Mouse (Mus musculus) cerebellum, adult 2 months (tissue): Measurements from ENCODE around the gene Cpne4. TPM values are rescaled to one million over a fixed set of nuclear protein-coding genes. Genes with fewer than 3 reads are reported as not detected.

ENCODE experiments used
- DNase-seq, 2 experiments: peaks; one replicate each; pipeline ENCODE4 v3.0.0; 2021
- H3K27ac ChIP-seq: fragments of 200-500 bp; 2 replicates; pipeline ENCODE4 v1.5.1; 2012; ENCODE audit warnings: low read length, control low read depth, inconsistent platforms; ENCODE audit not compliant: insufficient read depth
- H3K27me3 ChIP-seq: fragments of 200-500 bp; 2 replicates; pipeline ENCODE4 v1.6.1; 2012; ENCODE audit warnings: inconsistent platforms, mild to moderate bottlenecking, low read length, moderate library complexity; ENCODE audit not compliant: control insufficient read depth, insufficient read depth
- H3K4me1 ChIP-seq: fragments of 200-500 bp; 2 replicates; pipeline ENCODE4 v1.6.1; 2011; ENCODE audit warnings: low read length; ENCODE audit not compliant: control insufficient read depth, insufficient read depth
- H3K4me3 ChIP-seq: fragments of 200-500 bp; replicated peaks from 2 replicates; pipeline ENCODE3; 2011; ENCODE audit warnings: mild to moderate bottlenecking, low read depth, low read length, control low read depth; ENCODE audit not compliant: insufficient read depth
- CTCF ChIP-seq: fragments of 200-500 bp; IDR thresholded peaks from 2 replicates; pipeline ENCODE4 v1.5.1; 2011; ENCODE audit warnings: low read depth, mild to moderate bottlenecking, control low read depth, low read length, moderate library complexity, borderline replicate concordance; ENCODE audit not compliant: insufficient read depth
- POLR2A ChIP-seq: fragments of 200-500 bp; IDR thresholded peaks from 2 replicates; pipeline ENCODE4 v1.6.1; 2011; ENCODE audit warnings: low read length, control low read depth, borderline replicate concordance; ENCODE audit not compliant: insufficient read depth
- WGBS: fragments of 180-500 bp; shearing (Covaris S2); methylation state at CpG from one replicate; pipeline ENCODE4 v1.1.7; 2018; 5-methylcytosine and 5-hydroxymethylcytosine counted together
- polyA plus RNA-seq: library from polyadenylated mRNA; depleted of rRNA; stranded (reverse); fragments of >200 nt; gene quantifications from 2 replicates; pipeline ENCODE4 v1.2.3, GENCODE M21; 2012

Cpne4 gene
- polyA plus RNA-seq, 1 experiment, result 4.6 TPM

DNA sequence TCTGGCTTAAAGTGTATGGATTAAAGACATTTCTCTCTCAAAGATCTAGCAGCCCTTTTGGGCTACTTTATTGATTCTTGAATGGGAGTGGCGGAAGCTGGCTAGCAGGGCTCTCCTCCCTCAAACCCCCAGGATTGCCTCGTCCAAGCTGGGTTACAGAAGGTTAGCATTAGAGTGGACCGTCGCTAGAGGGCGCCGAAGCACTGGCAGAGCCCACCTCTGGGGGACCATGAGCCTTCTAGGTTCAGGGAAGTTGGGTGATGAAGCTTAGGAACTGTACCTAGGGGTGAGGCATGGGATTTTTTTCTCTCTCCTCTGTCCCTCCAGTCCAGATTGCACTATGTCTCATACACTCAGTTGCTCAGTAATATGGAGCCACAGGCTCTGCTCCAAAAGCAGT lies 27.4 kb downstream of the Cpne4 start:
- WGBS, result 3% methylated on average over 6 of the region's 6 CpGs
- no peaks in the 10 kb centered on the region; the same call in 1 of the 2 replicates for H3K27me3 ChIP-seq
- DNase-seq, result peak; percentile 27 to 52
- no peak for TF ChIP-seq POLR2A
- TF ChIP-seq CTCF, result peak; percentile 84
- H3K27ac ChIP-seq, result no peak overlapping the region
- H3K4me1 ChIP-seq, result no peaks in the 10 kb centered on the region
- H3K4me3 ChIP-seq, result no peak overlapping the region

DNA sequence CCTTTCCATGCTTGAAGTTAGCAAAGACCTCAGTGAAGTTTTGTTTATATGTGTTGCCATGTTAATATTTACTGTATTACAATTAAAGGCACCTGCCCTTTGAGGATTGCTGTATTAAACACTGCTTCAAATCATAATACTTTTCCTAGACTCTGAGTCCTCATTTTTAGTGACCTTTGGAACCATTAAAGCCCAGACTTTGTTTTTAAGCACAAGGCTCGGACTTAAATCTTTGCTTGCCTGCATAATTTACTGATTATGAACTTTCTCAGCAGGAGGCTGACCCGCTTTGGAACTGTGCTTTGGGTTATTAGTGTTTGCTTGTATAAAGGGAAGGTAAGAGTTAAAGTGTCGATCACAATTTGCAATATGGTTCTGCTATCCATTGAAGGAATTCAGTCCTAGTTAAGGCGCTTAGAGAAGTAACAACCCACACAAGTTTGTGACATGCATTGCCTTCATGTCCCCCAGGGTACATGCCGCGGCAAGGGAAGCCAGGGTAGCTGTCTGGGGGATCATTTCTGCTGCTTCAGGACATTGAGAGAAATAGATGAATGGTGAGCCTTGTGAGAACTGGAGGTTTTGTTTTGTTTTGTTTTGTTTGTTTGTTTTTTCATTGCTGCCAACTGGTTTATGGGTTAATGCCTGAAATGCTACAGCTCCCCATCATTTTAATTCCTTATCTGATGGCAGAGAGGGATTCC lies 35.0 kb downstream of the Cpne4 start:
- Histone ChIP-seq H3K27me3 (no peaks in the 10 kb centered on the region), H3K27ac (no peak overlapping the region), H3K4me3 (no peak overlapping the region), H3K4me1 (no peaks in the 10 kb centered on the region)
- DNase-seq, result no peak
- WGBS, result 67% methylated on average over 6 of the region's 6 CpGs
- TF ChIP-seq POLR2A (no peak), CTCF (no peak)

DNA sequence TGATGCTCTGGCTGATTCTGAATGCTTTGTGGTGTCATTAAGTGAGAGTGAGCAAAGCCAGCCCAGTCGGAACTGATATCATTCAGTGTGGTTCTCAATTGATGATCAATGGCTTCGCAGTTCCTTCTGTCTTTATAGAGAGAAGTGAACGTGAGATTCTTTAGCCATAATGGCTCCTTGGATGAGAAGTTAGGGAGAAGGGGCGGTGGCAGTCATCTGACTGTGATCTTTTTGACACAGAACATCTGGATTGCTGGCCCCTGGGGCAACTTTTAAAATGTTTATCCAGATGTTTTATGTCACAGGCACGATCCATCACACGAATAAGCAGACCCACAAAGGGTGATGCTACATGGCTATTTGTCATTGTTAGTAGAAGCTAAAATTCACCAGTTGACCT lies 35.6 kb downstream of the Cpne4 start:
- no peak for DNase-seq
- Histone ChIP-seq H3K27ac (no peak overlapping the region), H3K4me1 (no peaks in the 10 kb centered on the region), H3K27me3 (no peaks in the 10 kb centered on the region; the same call in 1 of the 2 replicates), H3K4me3 (no peak overlapping the region)
- 70% methylated on average over 6 of the region's 6 CpGs for WGBS
- TF ChIP-seq CTCF (no peak), POLR2A (no peak)

GRCm38 (mm10) chr9:104594550-104594949 lies 47.5 kb downstream of the Cpne4 start:
- DNase-seq, result peak; percentile 33 to 63
- H3K27ac ChIP-seq, result no peak overlapping the region
- H3K4me1 ChIP-seq, result peaks cover 7% of the 10 kb centered on the region
- WGBS, result 9% methylated on average over 5 of the region's 5 CpGs
- peaks cover 1% of the 10 kb centered on the region; the same call in 1 of the 2 replicates for H3K27me3 ChIP-seq
- TF ChIP-seq POLR2A (no peak), CTCF (no peak)
- no peak overlapping the region for H3K4me3 ChIP-seq

- peaks cover 7% of the 10 kb centered on the region for H3K4me1 ChIP-seq
- TF ChIP-seq CTCF, result no peak
- no peak for TF ChIP-seq POLR2A
- no peak overlapping the region for H3K4me3 ChIP-seq
- H3K27ac ChIP-seq, result no peak overlapping the region
- DNase-seq, result no peak
- WGBS, result 54% methylated on average over 2 of the region's 2 CpGs
- H3K27me3 ChIP-seq, result peaks cover 1% of the 10 kb centered on the region; the same call in 1 of the 2 replicates
Observed at GRCm38 (mm10) chr9:104594979-104595378, 47.9 kb downstream of the Cpne4 start.

DNA sequence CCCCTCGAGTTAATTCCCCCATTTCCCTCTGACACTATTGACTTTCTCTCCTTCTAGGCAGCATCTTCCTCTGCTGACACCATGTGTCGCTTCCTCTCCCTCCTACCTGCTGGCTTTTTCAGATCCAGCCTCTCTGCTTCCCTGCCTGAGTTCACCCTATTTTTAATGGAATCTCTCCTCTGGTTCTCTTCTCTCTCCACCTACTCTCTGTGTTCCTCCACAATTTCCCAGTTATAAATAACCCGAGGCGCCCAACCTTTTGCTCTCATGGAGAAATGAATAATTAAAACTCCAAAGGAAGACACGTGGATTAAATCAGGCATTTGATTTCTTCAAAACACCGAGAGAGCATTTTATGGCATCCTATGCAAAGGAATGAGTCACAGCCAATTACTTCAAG lies 65.4 kb downstream of the Cpne4 start:
- no peak overlapping the region for H3K27ac ChIP-seq
- TF ChIP-seq CTCF (no peak), POLR2A (no peak)

DNA sequence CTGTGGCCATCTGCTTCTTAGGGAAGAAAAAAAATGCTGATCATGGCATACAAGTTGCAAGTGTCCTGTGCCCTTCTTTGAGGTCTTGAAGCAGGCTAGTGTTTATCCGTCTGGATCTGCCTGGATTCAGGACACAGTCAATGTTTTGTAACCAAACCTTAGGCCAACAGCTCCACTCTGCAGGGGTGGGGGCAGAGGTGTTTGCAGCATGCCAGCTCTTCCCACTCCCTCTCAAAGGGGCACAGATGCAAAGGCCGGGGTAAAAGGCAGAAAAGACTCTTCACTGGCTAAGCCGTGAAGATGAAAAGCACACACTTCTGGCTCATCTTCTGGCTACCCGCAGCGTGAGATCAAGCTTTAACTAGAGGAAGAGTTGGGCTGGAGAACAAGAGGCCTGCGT lies 69.6 kb downstream of the Cpne4 start:
- WGBS, result 15% methylated on average over 6 of the region's 6 CpGs
- no peak for DNase-seq
- Histone ChIP-seq H3K27ac (no peak overlapping the region), H3K4me1 (no peaks in the 10 kb centered on the region), H3K27me3 (no peaks in the 10 kb centered on the region), H3K4me3 (no peak overlapping the region)
- no peak for TF ChIP-seq POLR2A

More for the DNA sequence above, 65.4 kb downstream of the Cpne4 start:
- Histone ChIP-seq H3K4me1 (no peaks in the 10 kb centered on the region), H3K27me3 (no peaks in the 10 kb centered on the region), H3K4me3 (no peak overlapping the region)
- 76% methylated on average over 6 of the region's 6 CpGs for WGBS
- DNase-seq, result no peak

GRCm38 (mm10) chr9:104623564-104623963 lies 76.5 kb downstream of the Cpne4 start:
- H3K4me3 ChIP-seq, result no peak overlapping the region
- no peak for TF ChIP-seq CTCF
- no peak for TF ChIP-seq POLR2A
- no peak overlapping the region for H3K27ac ChIP-seq
- 50% methylated on average over 4 of the region's 4 CpGs for WGBS
- no peak for DNase-seq
- H3K27me3 ChIP-seq, result no peaks in the 10 kb centered on the region
- H3K4me1 ChIP-seq, result no peaks in the 10 kb centered on the region
